Mouse (Mus musculus) intestine, embryonic 16.5 days (tissue): ENCODE results near the gene Tmc5. TPM values are rescaled to one million over a fixed set of nuclear protein-coding genes. Genes with fewer than 3 reads are reported as not detected.

Experiments used
- ATAC-seq: fragments of 200-750 bp; cut with Nextera tagmentation; 2 replicates; pipeline ENCODE4 v1.8.0; 2017; ENCODE audit warnings: moderate TSS enrichment, moderate library complexity
- H3K27ac ChIP-seq: fragments of 300-500 bp; sonication (generic); 2 replicates; pipeline ENCODE4 v1.5.1; 2014; ENCODE audit warnings: mild to moderate bottlenecking, low read length
- H3K27me3 ChIP-seq: fragments of 300-500 bp; sonication (generic); replicated peaks from 2 replicates; pipeline ENCODE4 v1.6.1; 2014; ENCODE audit warnings: low read length, control low read depth, mixed read lengths; ENCODE audit not compliant: control insufficient read depth, insufficient read depth
- H3K36me3 ChIP-seq: fragments of 300-500 bp; sonication (generic); 2 replicates; pipeline ENCODE4 v1.6.1; 2014; ENCODE audit warnings: low read length, control low read depth; ENCODE audit not compliant: control insufficient read depth, insufficient read depth
- H3K4me1 ChIP-seq: fragments of 300-500 bp; sonication (generic); 2 replicates; pipeline ENCODE4 v1.6.1; 2014; ENCODE audit warnings: low read length, control low read depth, mixed read lengths; ENCODE audit not compliant: control insufficient read depth, insufficient read depth
- H3K4me2 ChIP-seq: fragments of 300-500 bp; sonication (generic); 2 replicates; pipeline ENCODE4 v1.6.1; 2014; ENCODE audit warnings: low read depth, low read length, control low read depth
- H3K4me3 ChIP-seq: fragments of 300-500 bp; sonication (generic); 2 replicates; pipeline ENCODE4 v1.5.1; 2014; ENCODE audit warnings: mild to moderate bottlenecking, low read length
- H3K9ac ChIP-seq: fragments of 300-500 bp; sonication (generic); 2 replicates; pipeline ENCODE4 v1.6.1; 2014; ENCODE audit warnings: low read depth, low read length
- H3K9me3 ChIP-seq: fragments of 300-500 bp; sonication (generic); 2 replicates; pipeline ENCODE4 v1.6.1; 2016; ENCODE audit warnings: low read length, control low read depth; ENCODE audit not compliant: control insufficient read depth
- WGBS: fragments of 180-500 bp; shearing (Covaris S2); extraction: QIAGEN DNeasy Blood & Tissue Kit; methylation state at CpG from one replicate; pipeline ENCODE4 v1.1.7; 2014; 5-methylcytosine and 5-hydroxymethylcytosine counted together
- polyA plus RNA-seq: library from polyadenylated mRNA; unstranded; fragments of >200 nt; fragmentation: Nextera tagmentation; extraction: Ambion mirVana; gene quantifications from 2 replicates; pipeline ENCODE4 v1.2.1, GENCODE M21; 2015

The Tmc5 gene
- polyA plus RNA-seq, 1 experiment from 2014 or later, result 17.1 TPM

- Histone ChIP-seq H3K4me1 (peaks cover 15% of the 10 kb centered on the region), H3K4me2 (no peak overlapping the region), H3K4me3 (no peak overlapping the region), H3K36me3 (no peaks in the 10 kb centered on the region), H3K9me3 (no peaks in the 10 kb centered on the region), H3K9ac (no peak overlapping the region), H3K27me3 (peaks cover 3% of the 10 kb centered on the region; the same call in 1 of the 2 replicates), H3K27ac (no peak overlapping the region)
- WGBS, result 81% methylated on average over 11 of the region's 11 CpGs
- ATAC-seq, result no peak
Observed at GRCm38 (mm10) chr7:118596271-118596670, 826 bp upstream of the Tmc5 start.

- H3K4me1 ChIP-seq, result peaks cover 9% of the 10 kb centered on the region
- peak overlapping the region; percentile 53 for H3K9ac ChIP-seq
- no peaks in the 10 kb centered on the region for H3K9me3 ChIP-seq
- H3K4me2 ChIP-seq, result peak overlapping the region; percentile 47
- peak overlapping the region; percentile 39 for H3K4me3 ChIP-seq
- 0 out of 2 replicates have a peak, but pooled peaks cover 3% of the 10 kb centered on the region for H3K27me3 ChIP-seq
- H3K27ac ChIP-seq, result peak overlapping the region; percentile 79
- peak; percentile 86 for ATAC-seq
- WGBS, result 51% methylated on average over 12 of the region's 12 CpGs
- no peaks in the 10 kb centered on the region for H3K36me3 ChIP-seq
Observed at GRCm38 (mm10) chr7:118599954-118600631, 3.0 kb downstream of the Tmc5 start.

GRCm38 (mm10) chr7:118604842-118605241 is 7.7 kb downstream of the Tmc5 start:
- Histone ChIP-seq H3K9me3 (no peaks in the 10 kb centered on the region), H3K27ac (peak overlapping the region; percentile 62), H3K9ac (peak overlapping the region; percentile 51; the same call in 1 of the 2 replicates), H3K36me3 (no peaks in the 10 kb centered on the region), H3K4me3 (no peak overlapping the region), H3K27me3 (no peaks in the 10 kb centered on the region), H3K4me2 (no peak overlapping the region), H3K4me1 (peaks cover 4% of the 10 kb centered on the region; the same call in 1 of the 2 replicates)
- ATAC-seq, result peak; percentile 27; the same call in 1 of the 2 replicates
- 73% methylated on average over 8 of the region's 8 CpGs for WGBS

- peaks cover 9% of the 10 kb centered on the region for H3K4me1 ChIP-seq
- WGBS, result 84% methylated on average over 7 of the region's 7 CpGs
- no peaks in the 10 kb centered on the region for H3K9me3 ChIP-seq
- no peak overlapping the region for H3K4me2 ChIP-seq
- no peaks in the 10 kb centered on the region for H3K27me3 ChIP-seq
- no peaks in the 10 kb centered on the region for H3K36me3 ChIP-seq
- H3K4me3 ChIP-seq, result no peak overlapping the region
- no peak overlapping the region for H3K27ac ChIP-seq
- ATAC-seq, result no peak
- H3K9ac ChIP-seq, result no peak overlapping the region
Observed at GRCm38 (mm10) chr7:118609815-118610214, 12.7 kb downstream of the Tmc5 start.

GRCm38 (mm10) chr7:118610721-118611120 is 13.6 kb downstream of the Tmc5 start:
- H3K9me3 ChIP-seq, result no peaks in the 10 kb centered on the region
- no peak overlapping the region for H3K4me3 ChIP-seq
- H3K4me1 ChIP-seq, result peaks cover 7% of the 10 kb centered on the region
- ATAC-seq, result no peak
- no peak overlapping the region for H3K4me2 ChIP-seq
- no peak overlapping the region for H3K27ac ChIP-seq
- WGBS, result 82% methylated on average over 13 of the region's 13 CpGs
- H3K9ac ChIP-seq, result no peak overlapping the region
- H3K36me3 ChIP-seq, result no peaks in the 10 kb centered on the region
- H3K27me3 ChIP-seq, result no peaks in the 10 kb centered on the region

GRCm38 (mm10) chr7:118611185-118611749 is 14.2 kb downstream of the Tmc5 start:
- H3K4me1 ChIP-seq, result peaks cover 7% of the 10 kb centered on the region
- peak; percentile 83 for ATAC-seq
- no peaks in the 10 kb centered on the region for H3K36me3 ChIP-seq
- H3K9me3 ChIP-seq, result no peaks in the 10 kb centered on the region
- H3K4me2 ChIP-seq, result no peak overlapping the region
- no peaks in the 10 kb centered on the region for H3K27me3 ChIP-seq
- no peak overlapping the region for H3K9ac ChIP-seq
- H3K4me3 ChIP-seq, result no peak overlapping the region
- WGBS, result 82% methylated on average over 4 of the region's 4 CpGs
- peak overlapping the region; percentile 57 for H3K27ac ChIP-seq

- H3K27ac ChIP-seq, result no peak overlapping the region
- no peaks in the 10 kb centered on the region for H3K27me3 ChIP-seq
- no peak overlapping the region for H3K4me2 ChIP-seq
- WGBS, result 67% methylated on average over 8 of the region's 8 CpGs
- H3K9me3 ChIP-seq, result no peaks in the 10 kb centered on the region
- no peak overlapping the region for H3K4me3 ChIP-seq
- no peak overlapping the region for H3K9ac ChIP-seq
- peaks cover 7% of the 10 kb centered on the region for H3K4me1 ChIP-seq
- ATAC-seq, result peak; percentile 12; the same call in 1 of the 2 replicates
- no peaks in the 10 kb centered on the region for H3K36me3 ChIP-seq
Observed at GRCm38 (mm10) chr7:118611933-118612332, 14.8 kb downstream of the Tmc5 start.

- no peak for ATAC-seq
- no peak overlapping the region for H3K4me3 ChIP-seq
- no peaks in the 10 kb centered on the region for H3K27me3 ChIP-seq
- no peak overlapping the region for H3K27ac ChIP-seq
- peaks cover 7% of the 10 kb centered on the region for H3K4me1 ChIP-seq
- no peak overlapping the region for H3K4me2 ChIP-seq
- H3K9me3 ChIP-seq, result no peaks in the 10 kb centered on the region
- no peaks in the 10 kb centered on the region for H3K36me3 ChIP-seq
- 68% methylated on average over 13 of the region's 13 CpGs for WGBS
- no peak overlapping the region for H3K9ac ChIP-seq
Observed at GRCm38 (mm10) chr7:118614076-118614475, 17.0 kb downstream of the Tmc5 start.

- ATAC-seq, result no peak
- Histone ChIP-seq H3K36me3 (no peaks in the 10 kb centered on the region), H3K9ac (no peak overlapping the region), H3K27me3 (no peaks in the 10 kb centered on the region), H3K4me1 (0 out of 2 replicates have a peak, but pooled peaks cover 3% of the 10 kb centered on the region), H3K9me3 (no peaks in the 10 kb centered on the region), H3K27ac (no peak overlapping the region), H3K4me3 (no peak overlapping the region), H3K4me2 (no peak overlapping the region)
- WGBS, result 77% methylated on average over 5 of the region's 5 CpGs
Observed at GRCm38 (mm10) chr7:118618104-118618503, 21.0 kb downstream of the Tmc5 start.
